Mouse (Mus musculus): ENCODE measurements around the gene Cntn4.

The Cntn4 gene

GRCm38 (mm10) chr6:106097856-106098255 is 420.4 kb downstream of the Cntn4 start:
- no peak for DNase-seq

GRCm38 (mm10) chr6:106118523-106119081 is 441.1 kb downstream of the Cntn4 start:
- DNase-seq = peak; percentile 15 to 34

GRCm38 (mm10) chr6:106153530-106153929 is 476.1 kb downstream of the Cntn4 start:
- DNase-seq = no peak

GRCm38 (mm10) chr6:106155362-106155761 is 477.9 kb downstream of the Cntn4 start:
- DNase-seq = no peak

GRCm38 (mm10) chr6:106177546-106177945 is 500.1 kb downstream of the Cntn4 start:
- no peak for DNase-seq

GRCm38 (mm10) chr6:106181596-106181995 is 504.1 kb downstream of the Cntn4 start:
- DNase-seq = no peak

GRCm38 (mm10) chr6:106200974-106201373 is 523.5 kb downstream of the Cntn4 start:
- DNase-seq = no peak

- no peak for DNase-seq
Measured at GRCm38 (mm10) chr6:106207401-106207800, 529.9 kb downstream of the Cntn4 start.

GRCm38 (mm10) chr6:106213071-106213470 is 535.6 kb downstream of the Cntn4 start:
- DNase-seq = no peak

GRCm38 (mm10) chr6:106237046-106237948 is 559.8 kb downstream of the Cntn4 start:
- DNase-seq = no peak

GRCm38 (mm10) chr6:106241553-106241952 is 564.1 kb downstream of the Cntn4 start:
- no peak for DNase-seq

GRCm38 (mm10) chr6:106263396-106263795 is 585.9 kb downstream of the Cntn4 start:
- no peak for DNase-seq

GRCm38 (mm10) chr6:106265487-106265886 is 588.0 kb downstream of the Cntn4 start:
- DNase-seq = no peak

GRCm38 (mm10) chr6:106266304-106266703 is 588.8 kb downstream of the Cntn4 start:
- DNase-seq = no peak

GRCm38 (mm10) chr6:106268723-106269122 is 591.3 kb downstream of the Cntn4 start:
- no peak for DNase-seq

- no peak for DNase-seq
Measured at GRCm38 (mm10) chr6:106277139-106277538, 599.7 kb downstream of the Cntn4 start.

- no peak for DNase-seq
Measured at GRCm38 (mm10) chr6:106281621-106282020, 604.2 kb downstream of the Cntn4 start.

- no peak for DNase-seq
Measured at GRCm38 (mm10) chr6:106283815-106284214, 606.4 kb downstream of the Cntn4 start.

GRCm38 (mm10) chr6:106299451-106299850 is 622.0 kb downstream of the Cntn4 start:
- DNase-seq = no peak

GRCm38 (mm10) chr6:106300179-106300578 is 622.7 kb downstream of the Cntn4 start:
- no peak for DNase-seq

- no peak for DNase-seq
Measured at GRCm38 (mm10) chr6:106302435-106302834, 625.0 kb downstream of the Cntn4 start.

- DNase-seq = no peak
Measured at GRCm38 (mm10) chr6:106328987-106329386, 651.5 kb downstream of the Cntn4 start.

- peak in 1 of 2 experiments; percentile 11 for DNase-seq
Measured at GRCm38 (mm10) chr6:106329636-106330035, 652.2 kb downstream of the Cntn4 start.

- no peak for DNase-seq
Measured at GRCm38 (mm10) chr6:106332466-106332865, 655.0 kb downstream of the Cntn4 start.

Measured in kidney, postnatal 25 days (tissue).